Mouse (Mus musculus) bone marrow, adult 2 months (tissue): ENCODE data around the gene Aldh3b3. TPM values are rescaled to one million over a fixed set of nuclear protein-coding genes. Genes with fewer than 3 reads are reported as not detected.

Experiments
- H3K27ac ChIP-seq: fragments of 200-500 bp; 2 replicates; pipeline ENCODE4 v1.5.1; 2012; ENCODE audit warnings: low read depth, mild to moderate bottlenecking, control low read depth, inconsistent platforms, low read length; ENCODE audit not compliant: control insufficient read depth, poor library complexity, insufficient read depth
- H3K4me1 ChIP-seq: fragments of 200-500 bp; 2 replicates; pipeline ENCODE4 v1.6.1; 2011; ENCODE audit warnings: low read length; ENCODE audit not compliant: control insufficient read depth, insufficient read depth
- H3K4me3 ChIP-seq: fragments of 200-500 bp; replicated peaks from 2 replicates; pipeline ENCODE3; 2011; ENCODE audit warnings: mild to moderate bottlenecking, low read depth, low read length, control low read depth; ENCODE audit not compliant: control insufficient read depth
- CTCF ChIP-seq: fragments of 200-500 bp; IDR thresholded peaks from 2 replicates; pipeline ENCODE4 v1.5.1; 2011; ENCODE audit warnings: low read length, control low read depth; ENCODE audit not compliant: control insufficient read depth, insufficient read depth
- POLR2A ChIP-seq: fragments of 200-500 bp; IDR thresholded peaks from 2 replicates; pipeline ENCODE4 v1.6.1; 2011; ENCODE audit warnings: low read depth, mild to moderate bottlenecking, control low read depth, low read length, borderline replicate concordance; ENCODE audit not compliant: control insufficient read depth
- WGBS: fragments of 180-500 bp; shearing (Covaris S2); methylation state at CpG from one replicate; pipeline ENCODE4 v1.1.7; 2018; 5-methylcytosine and 5-hydroxymethylcytosine counted together
- polyA plus RNA-seq: library from polyadenylated mRNA; stranded (reverse); fragments of >200 nt; gene quantifications from 2 replicates; pipeline ENCODE4 v1.2.4, GENCODE M21; 2011; ENCODE audit warnings: low replicate concordance; ENCODE audit not compliant: missing spikeins, insufficient read depth, insufficient read length

The Aldh3b3 gene
- polyA plus RNA-seq, 1 experiment, result 4.4 TPM

GRCm38 (mm10) chr19:4017921-4018587, 59.6 kb downstream of the Aldh3b3 start:
- Histone ChIP-seq H3K27ac (no peak overlapping the region), H3K4me3 (no peak overlapping the region), H3K4me1 (no peaks in the 10 kb centered on the region; the same call in 1 of the 2 replicates)
- 84% methylated on average over 10 of the region's 10 CpGs for WGBS
- TF ChIP-seq CTCF, result no peak
- TF ChIP-seq POLR2A, result no peak

GRCm38 (mm10) chr19:4018743-4019583, 60.5 kb downstream of the Aldh3b3 start:
- peak; percentile 72 for TF ChIP-seq CTCF
- no peak for TF ChIP-seq POLR2A
- Histone ChIP-seq H3K27ac (no peak overlapping the region), H3K4me3 (no peak overlapping the region), H3K4me1 (no peaks in the 10 kb centered on the region; the same call in 1 of the 2 replicates)
- 18% methylated on average over 18 of the region's 18 CpGs for WGBS

Other genes starting within 250 kb of the Aldh3b3 start
- 24.3 and 43.2 TPM in 2 replicates for gene Kmt5b, start 191.2 kb upstream of the Aldh3b3 start, polyA plus RNA-seq
- gene Chka, start 106.9 kb upstream of the Aldh3b3 start, polyA plus RNA-seq, result 9.2 and 17.3 TPM in 2 replicates
- gene Tcirg1, start 51.5 kb upstream of the Aldh3b3 start, polyA plus RNA-seq, result 116 and 292 TPM in 2 replicates
- gene Ndufs8, start 45.9 kb upstream of the Aldh3b3 start, polyA plus RNA-seq, result 41.6 and 58.3 TPM in 2 replicates
- gene Aldh3b1, start 28.8 kb upstream of the Aldh3b3 start, polyA plus RNA-seq, result 12.7 and 47.1 TPM in 2 replicates
- 80.1 and 177 TPM in 2 replicates for gene Unc93b1, start 23.5 kb upstream of the Aldh3b3 start, polyA plus RNA-seq
- 2.4 and 4.2 TPM in 2 replicates for gene Aldh3b2, start 13.7 kb downstream of the Aldh3b3 start, polyA plus RNA-seq
- 5.1 and 10.7 TPM in 2 replicates for gene Acy3, start 27.9 kb downstream of the Aldh3b3 start, polyA plus RNA-seq
- gene Tbx10, start 34.1 kb downstream of the Aldh3b3 start, polyA plus RNA-seq, result not detected in 2 replicates
- gene Nudt8, start 41.9 kb downstream of the Aldh3b3 start, polyA plus RNA-seq, result 9.7 and 18.1 TPM in 2 replicates
- gene Gm49405, start 42.0 kb downstream of the Aldh3b3 start, polyA plus RNA-seq, result 1.7 and 2.0 TPM in 2 replicates
- 5.2 and 7.8 TPM in 2 replicates for gene Doc2g, start 44.7 kb downstream of the Aldh3b3 start, polyA plus RNA-seq
- 61.7 and 118 TPM in 2 replicates for gene Ndufv1, start 54.2 kb downstream of the Aldh3b3 start, polyA plus RNA-seq
- 125 and 187 TPM in 2 replicates for gene Gstp1, start 79.3 kb downstream of the Aldh3b3 start, polyA plus RNA-seq
- 21.6 TPM in 1 of 2 replicates, not detected in the other for gene Gstp2, start 87.4 kb downstream of the Aldh3b3 start, polyA plus RNA-seq
- 13.5 and 18.0 TPM in 2 replicates for gene Gstp3, start 100.9 kb downstream of the Aldh3b3 start, polyA plus RNA-seq
- gene Cabp2, start 122.9 kb downstream of the Aldh3b3 start, polyA plus RNA-seq, result not detected in 2 replicates
- 93.3 and 143 TPM in 2 replicates for gene Cdk2ap2, start 138.5 kb downstream of the Aldh3b3 start, polyA plus RNA-seq
- 72.3 and 159 TPM in 2 replicates for gene Pitpnm1, start 141.4 kb downstream of the Aldh3b3 start, polyA plus RNA-seq
- 22.0 and 53.5 TPM in 2 replicates for gene Aip, start 167.2 kb downstream of the Aldh3b3 start, polyA plus RNA-seq
- not detected in 2 replicates for gene Gpr152, start 181.1 kb downstream of the Aldh3b3 start, polyA plus RNA-seq
- 0.29 and 0.60 TPM in 2 replicates for gene Cabp4, start 185.4 kb downstream of the Aldh3b3 start, polyA plus RNA-seq
- gene Coro1b, start 190.0 kb downstream of the Aldh3b3 start, polyA plus RNA-seq, result 75.8 and 114 TPM in 2 replicates
- 27.6 and 60.8 TPM in 2 replicates for gene Ptprcap, start 195.0 kb downstream of the Aldh3b3 start, polyA plus RNA-seq
- 51.8 and 86.1 TPM in 2 replicates for gene Rps6kb2, start 204.7 kb downstream of the Aldh3b3 start, polyA plus RNA-seq
- 23.3 and 52.9 TPM in 2 replicates for gene Carns1, start 216.8 kb downstream of the Aldh3b3 start, polyA plus RNA-seq
- gene Tbc1d10c, start 232.6 kb downstream of the Aldh3b3 start, polyA plus RNA-seq, result 64.3 and 168 TPM in 2 replicates
- gene Ppp1ca, start 233.4 kb downstream of the Aldh3b3 start, polyA plus RNA-seq, result 121 and 204 TPM in 2 replicates
- 24.2 and 39.8 TPM in 2 replicates for gene Rad9a, start 243.0 kb downstream of the Aldh3b3 start, polyA plus RNA-seq